Mouse (Mus musculus): ENCODE data around the gene Timm22. TPM values are rescaled to one million over a fixed set of nuclear protein-coding genes. Genes with fewer than 3 reads are reported as not detected.

Timm22 gene
- polyA plus RNA-seq, 1 experiment from 2014 or later: 95.9 TPM

DNA sequence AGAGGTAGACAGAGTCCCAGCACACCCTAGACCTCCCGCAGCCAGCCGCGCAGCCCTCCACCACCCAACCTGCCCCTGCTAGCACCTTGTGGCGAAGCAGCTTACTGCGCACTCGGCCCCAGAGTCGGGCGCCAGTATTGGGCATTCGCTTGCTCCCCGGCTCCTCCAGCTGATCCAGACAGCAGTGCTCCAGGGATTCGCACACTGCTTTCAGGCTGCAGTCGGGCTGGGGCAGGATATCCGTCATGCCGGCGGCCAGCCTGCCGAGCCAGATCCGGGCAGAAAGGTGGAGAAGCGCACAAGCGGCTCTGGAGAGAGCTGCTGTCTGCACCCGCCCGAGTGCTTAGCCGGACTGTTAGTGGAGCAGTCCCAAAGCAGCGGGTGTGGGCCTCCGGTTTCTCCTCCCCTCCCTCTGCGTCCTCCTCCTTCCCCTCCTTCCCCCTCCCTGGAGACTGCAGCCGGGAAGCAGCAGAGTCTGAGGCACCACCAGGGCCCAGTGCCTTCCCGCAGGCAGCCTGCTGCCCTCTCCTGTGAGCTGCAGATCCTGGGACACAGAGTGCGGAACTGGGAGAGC lies 30.2 kb downstream of the Timm22 start:
- peaks cover 37% of the 10 kb centered on the region for H3K4me1 ChIP-seq (ENCODE audit: control insufficient read depth, insufficient read depth, low read length)

DNA sequence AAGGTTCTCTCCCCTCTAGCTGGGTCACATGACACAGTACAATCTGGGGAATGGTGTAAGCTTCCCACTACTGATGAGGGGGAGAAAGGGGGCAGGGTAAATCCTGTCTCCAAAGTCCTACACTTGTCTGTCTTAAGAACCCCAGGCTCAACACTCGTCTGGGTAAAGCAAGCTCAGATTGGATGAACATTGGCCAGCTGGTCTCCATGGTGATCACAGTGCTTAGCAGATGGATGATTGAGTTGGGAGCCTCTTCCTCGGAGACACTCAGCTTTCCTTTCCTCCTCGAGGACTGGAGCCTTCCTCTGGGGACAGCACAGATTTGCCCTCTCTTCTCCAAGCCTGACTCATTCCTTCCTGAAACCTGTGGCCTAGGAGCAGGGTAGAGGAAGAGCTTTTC lies 32.9 kb downstream of the Timm22 start:
- ATAC-seq: no peak
- Histone ChIP-seq H3K4me3 (ENCODE audit: low read depth, low read length) (no peak overlapping the region), H3K4me2 (ENCODE audit: low read length) (no peak overlapping the region), H3K27ac (ENCODE audit: low read length) (peak overlapping the region; percentile 63), H3K27me3 (ENCODE audit: control insufficient read depth, insufficient read depth, low read depth, low read length) (no peaks in the 10 kb centered on the region), H3K9me3 (replicated peaks; ENCODE audit: control insufficient read depth, low read length, poor library complexity, severe bottlenecking) (no peaks in the 10 kb centered on the region), H3K9ac (ENCODE audit: low read depth, low read length) (no peak overlapping the region), H3K36me3 (ENCODE audit: control insufficient read depth, insufficient read depth, low read length) (peaks cover 12% of the 10 kb centered on the region; the same call in 1 of the 2 replicates), H3K4me1 (ENCODE audit: control insufficient read depth, insufficient read depth, low read length) (peaks cover 37% of the 10 kb centered on the region)
- 8% methylated on average over 3 of the region's 3 CpGs for WGBS

More for the DNA sequence above, 30.2 kb downstream of the Timm22 start:
- peak; percentile 57 for ATAC-seq
- no peaks in the 10 kb centered on the region for H3K9me3 ChIP-seq (replicated peaks; ENCODE audit: control insufficient read depth, low read length, poor library complexity, severe bottlenecking)
- WGBS: 6% methylated on average over 27 of the region's 28 CpGs
- H3K27me3 ChIP-seq (ENCODE audit: control insufficient read depth, insufficient read depth, low read depth, low read length): no peaks in the 10 kb centered on the region
- H3K36me3 ChIP-seq (ENCODE audit: control insufficient read depth, insufficient read depth, low read length): peaks cover 13% of the 10 kb centered on the region
- H3K27ac ChIP-seq (ENCODE audit: low read length): peak overlapping the region; percentile 71
- peak overlapping the region; percentile 42 for H3K4me2 ChIP-seq (ENCODE audit: low read length)
- H3K9ac ChIP-seq (ENCODE audit: low read depth, low read length): peak overlapping the region; percentile 57
- H3K4me3 ChIP-seq (ENCODE audit: low read depth, low read length): peak overlapping the region; percentile 25; the same call in 1 of the 2 replicates

DNA sequence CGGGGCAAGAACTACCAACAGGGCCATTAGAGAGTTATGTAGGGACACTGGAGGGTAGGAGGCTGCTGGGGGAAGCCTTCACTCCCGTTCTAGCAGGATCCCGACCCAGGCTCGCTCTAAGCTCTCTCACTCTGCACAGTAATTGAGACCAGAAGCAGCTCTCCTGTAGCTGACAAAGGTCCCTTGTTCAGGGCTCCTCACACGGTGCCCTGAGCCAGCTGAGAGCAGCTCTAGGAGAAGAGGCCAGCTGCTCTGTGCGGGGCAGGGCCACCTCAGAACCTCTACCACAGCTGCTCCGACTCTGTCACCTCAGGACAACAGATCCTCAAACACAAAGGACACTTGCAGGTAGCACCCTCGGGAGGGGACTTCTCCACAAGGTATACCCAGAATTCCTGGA lies 38.7 kb downstream of the Timm22 start:
- no peak overlapping the region for H3K9ac ChIP-seq (ENCODE audit: low read depth, low read length)
- H3K4me1 ChIP-seq (ENCODE audit: control insufficient read depth, insufficient read depth, low read length): peaks cover 37% of the 10 kb centered on the region
- H3K4me2 ChIP-seq (ENCODE audit: low read length): no peak overlapping the region
- no peak overlapping the region for H3K4me3 ChIP-seq (ENCODE audit: low read depth, low read length)
- no peak for ATAC-seq
- 23% methylated on average over 8 of the region's 8 CpGs for WGBS
- H3K9me3 ChIP-seq (replicated peaks; ENCODE audit: control insufficient read depth, low read length, poor library complexity, severe bottlenecking): no peaks in the 10 kb centered on the region
- peaks cover 18% of the 10 kb centered on the region; the same call in 1 of the 2 replicates for H3K36me3 ChIP-seq (ENCODE audit: control insufficient read depth, insufficient read depth, low read length)
- H3K27ac ChIP-seq (ENCODE audit: low read length): no peak overlapping the region
- no peaks in the 10 kb centered on the region for H3K27me3 ChIP-seq (ENCODE audit: control insufficient read depth, insufficient read depth, low read depth, low read length)

DNA sequence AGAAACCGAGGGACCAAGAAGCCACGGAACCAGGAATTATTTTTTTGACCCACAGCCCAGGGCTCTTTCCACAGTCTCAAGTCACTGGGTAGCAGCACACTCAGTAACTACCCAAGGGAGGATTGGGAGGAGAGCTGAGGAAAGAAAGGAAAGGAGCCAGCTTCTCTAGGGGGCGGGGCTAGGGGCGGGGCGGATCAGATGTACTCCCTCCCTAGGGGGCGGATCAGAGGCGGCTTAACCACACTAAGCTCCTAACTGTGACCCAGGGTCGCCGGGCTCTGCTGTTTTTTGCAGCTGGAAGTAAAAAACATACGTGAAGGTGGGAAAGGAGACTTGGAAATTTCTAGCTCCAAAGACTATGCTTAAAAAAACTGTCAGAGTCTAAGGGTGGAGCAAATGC lies 39.5 kb downstream of the Timm22 start:
- Histone ChIP-seq H3K27ac (ENCODE audit: low read length) (no peak overlapping the region), H3K4me2 (ENCODE audit: low read length) (no peak overlapping the region), H3K9me3 (replicated peaks; ENCODE audit: control insufficient read depth, low read length, poor library complexity, severe bottlenecking) (no peaks in the 10 kb centered on the region), H3K36me3 (ENCODE audit: control insufficient read depth, insufficient read depth, low read length) (peaks cover 21% of the 10 kb centered on the region), H3K27me3 (ENCODE audit: control insufficient read depth, insufficient read depth, low read depth, low read length) (no peaks in the 10 kb centered on the region), H3K9ac (ENCODE audit: low read depth, low read length) (no peak overlapping the region), H3K4me3 (ENCODE audit: low read depth, low read length) (no peak overlapping the region), H3K4me1 (ENCODE audit: control insufficient read depth, insufficient read depth, low read length) (peaks cover 42% of the 10 kb centered on the region)
- 4% methylated on average over 10 of the region's 10 CpGs for WGBS
- ATAC-seq: no peak

DNA sequence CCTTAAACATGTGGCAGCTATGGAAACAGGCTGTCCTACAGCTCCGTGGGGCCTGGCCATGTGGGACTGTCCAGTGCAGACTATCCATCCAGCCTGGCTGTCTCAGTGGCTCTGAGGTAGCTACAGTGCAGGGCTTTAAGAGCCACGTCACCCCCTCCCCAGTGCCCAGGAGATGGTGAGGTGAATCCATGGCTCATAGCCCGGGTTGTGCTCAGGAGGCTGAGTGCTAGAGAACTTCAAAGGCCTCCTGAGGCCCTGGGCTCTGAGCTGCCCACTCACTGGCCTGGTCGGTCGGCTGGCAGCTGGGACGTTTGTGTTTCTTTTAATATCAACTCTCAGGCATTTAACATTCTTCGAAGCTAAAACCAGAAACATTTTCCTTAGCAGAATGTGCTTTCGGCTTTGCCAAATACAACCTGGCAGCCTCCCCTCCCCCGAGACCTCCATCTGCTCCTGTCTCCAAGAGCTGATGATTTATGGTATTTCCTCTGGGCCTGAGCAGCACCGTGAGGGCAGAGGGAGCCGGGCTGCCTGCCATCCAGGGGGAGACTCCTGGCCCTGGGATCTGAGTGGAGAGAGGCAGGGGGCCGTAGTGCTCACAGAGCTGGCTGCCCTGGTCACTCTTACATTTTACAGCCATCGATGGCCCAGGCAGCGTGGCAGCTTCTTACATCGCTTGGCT lies 42.9 kb downstream of the Timm22 start:
- H3K9me3 ChIP-seq (replicated peaks; ENCODE audit: control insufficient read depth, low read length, poor library complexity, severe bottlenecking): no peaks in the 10 kb centered on the region
- H3K4me2 ChIP-seq (ENCODE audit: low read length): peak overlapping the region; percentile 1; the same call in 1 of the 2 replicates
- peaks cover 40% of the 10 kb centered on the region for H3K36me3 ChIP-seq (ENCODE audit: control insufficient read depth, insufficient read depth, low read length)
- peak overlapping the region; percentile 84 for H3K27ac ChIP-seq (ENCODE audit: low read length)
- WGBS: 13% methylated on average over 15 of the region's 15 CpGs
- H3K27me3 ChIP-seq (ENCODE audit: control insufficient read depth, insufficient read depth, low read depth, low read length): no peaks in the 10 kb centered on the region
- peaks cover 40% of the 10 kb centered on the region for H3K4me1 ChIP-seq (ENCODE audit: control insufficient read depth, insufficient read depth, low read length)
- ATAC-seq: peak; percentile 50
- H3K9ac ChIP-seq (ENCODE audit: low read depth, low read length): peak overlapping the region; percentile 30
- H3K4me3 ChIP-seq (ENCODE audit: low read depth, low read length): no peak overlapping the region

DNA sequence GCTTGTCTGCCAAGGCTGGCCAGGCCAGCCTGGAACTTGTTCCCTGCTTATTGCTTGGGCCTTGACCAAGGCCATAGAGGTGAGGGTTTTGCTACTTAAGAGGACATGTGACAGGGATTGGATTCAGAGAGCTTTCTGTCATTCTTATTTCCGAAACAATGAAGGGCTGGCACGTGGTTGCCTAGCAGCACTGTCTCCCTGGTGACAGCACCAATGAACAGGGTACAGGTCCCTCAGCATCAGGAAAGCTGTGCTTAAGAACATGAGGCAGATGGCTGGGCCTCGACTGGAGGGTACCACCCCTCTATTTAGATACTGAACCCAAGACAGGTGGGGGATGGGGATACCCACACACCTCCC lies 43.4 kb downstream of the Timm22 start:
- peak; percentile 81 for ATAC-seq
- Histone ChIP-seq H3K36me3 (ENCODE audit: control insufficient read depth, insufficient read depth, low read length) (peaks cover 41% of the 10 kb centered on the region), H3K4me1 (ENCODE audit: control insufficient read depth, insufficient read depth, low read length) (peaks cover 40% of the 10 kb centered on the region), H3K27me3 (ENCODE audit: control insufficient read depth, insufficient read depth, low read depth, low read length) (no peaks in the 10 kb centered on the region), H3K9me3 (replicated peaks; ENCODE audit: control insufficient read depth, low read length, poor library complexity, severe bottlenecking) (no peaks in the 10 kb centered on the region), H3K4me2 (ENCODE audit: low read length) (peak overlapping the region; percentile 1; the same call in 1 of the 2 replicates), H3K9ac (ENCODE audit: low read depth, low read length) (peak overlapping the region; percentile 30), H3K4me3 (ENCODE audit: low read depth, low read length) (no peak overlapping the region), H3K27ac (ENCODE audit: low read length) (peak overlapping the region; percentile 84)
- 11% methylated on average over 3 of the region's 3 CpGs for WGBS

DNA sequence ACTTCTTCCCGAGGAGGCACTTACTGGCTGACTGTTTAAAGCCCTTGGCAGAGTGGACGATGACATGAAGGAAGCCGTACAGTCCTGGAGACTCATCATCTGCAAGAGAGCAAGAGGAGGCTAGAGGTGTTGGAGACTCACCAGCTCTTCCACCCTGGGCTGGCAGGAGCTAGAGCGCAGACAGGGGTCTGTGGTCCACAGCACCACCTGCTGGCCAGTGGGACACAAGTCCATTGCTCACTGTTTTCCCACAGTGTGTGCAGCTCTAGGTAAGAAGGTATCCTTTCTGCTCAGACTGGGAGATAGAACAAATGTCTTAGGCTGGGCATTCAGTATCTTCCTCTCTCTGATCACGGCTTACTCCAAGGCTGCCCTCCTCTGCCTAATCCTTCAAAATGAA lies 47.7 kb downstream of the Timm22 start:
- H3K36me3 ChIP-seq (ENCODE audit: control insufficient read depth, insufficient read depth, low read length): peaks cover 51% of the 10 kb centered on the region

DNA sequence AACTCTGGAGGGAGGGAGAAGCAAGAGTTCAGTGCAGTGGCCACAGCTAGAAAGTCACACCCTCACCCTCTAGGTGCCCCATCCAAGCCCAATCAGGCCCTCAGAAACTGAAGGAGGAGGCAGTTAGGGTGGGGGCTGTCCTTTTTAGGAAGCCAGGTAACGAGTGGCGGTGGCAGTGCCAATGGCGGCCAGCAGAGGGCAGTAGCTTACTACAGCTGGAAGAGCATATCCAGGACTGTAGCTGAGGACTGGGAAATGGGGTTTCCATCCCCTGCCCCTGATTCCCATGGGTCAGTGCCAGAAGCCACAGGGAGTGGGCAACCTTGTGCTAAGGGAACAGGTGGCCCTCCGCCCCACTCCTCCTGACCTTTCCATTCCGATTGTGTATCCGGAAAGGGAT lies 49.5 kb downstream of the Timm22 start:
- Histone ChIP-seq H3K27ac (ENCODE audit: low read length) (peak overlapping the region; percentile 33; the same call in 1 of the 2 replicates), H3K9ac (ENCODE audit: low read depth, low read length) (peak overlapping the region; percentile 31; the same call in 1 of the 2 replicates), H3K36me3 (ENCODE audit: control insufficient read depth, insufficient read depth, low read length) (peaks cover 48% of the 10 kb centered on the region), H3K27me3 (ENCODE audit: control insufficient read depth, insufficient read depth, low read depth, low read length) (no peaks in the 10 kb centered on the region), H3K4me2 (ENCODE audit: low read length) (no peak overlapping the region), H3K4me3 (ENCODE audit: low read depth, low read length) (no peak overlapping the region), H3K4me1 (ENCODE audit: control insufficient read depth, insufficient read depth, low read length) (peaks cover 6% of the 10 kb centered on the region; the same call in 1 of the 2 replicates), H3K9me3 (replicated peaks; ENCODE audit: control insufficient read depth, low read length, poor library complexity, severe bottlenecking) (no peaks in the 10 kb centered on the region)
- 10% methylated on average over 6 of the region's 6 CpGs for WGBS
- ATAC-seq: peak; percentile 61; the same call in 1 of the 2 replicates

More for the DNA sequence above, 47.7 kb downstream of the Timm22 start:
- H3K4me3 ChIP-seq (ENCODE audit: low read depth, low read length): no peak overlapping the region
- H3K9ac ChIP-seq (ENCODE audit: low read depth, low read length): no peak overlapping the region
- no peak overlapping the region for H3K27ac ChIP-seq (ENCODE audit: low read length)
- no peak overlapping the region for H3K4me2 ChIP-seq (ENCODE audit: low read length)
- ATAC-seq: no peak
- H3K27me3 ChIP-seq (ENCODE audit: control insufficient read depth, insufficient read depth, low read depth, low read length): no peaks in the 10 kb centered on the region
- WGBS: 57% methylated on average over 5 of the region's 5 CpGs
- no peaks in the 10 kb centered on the region for H3K9me3 ChIP-seq (replicated peaks; ENCODE audit: control insufficient read depth, low read length, poor library complexity, severe bottlenecking)
- H3K4me1 ChIP-seq (ENCODE audit: control insufficient read depth, insufficient read depth, low read length): peaks cover 22% of the 10 kb centered on the region

DNA sequence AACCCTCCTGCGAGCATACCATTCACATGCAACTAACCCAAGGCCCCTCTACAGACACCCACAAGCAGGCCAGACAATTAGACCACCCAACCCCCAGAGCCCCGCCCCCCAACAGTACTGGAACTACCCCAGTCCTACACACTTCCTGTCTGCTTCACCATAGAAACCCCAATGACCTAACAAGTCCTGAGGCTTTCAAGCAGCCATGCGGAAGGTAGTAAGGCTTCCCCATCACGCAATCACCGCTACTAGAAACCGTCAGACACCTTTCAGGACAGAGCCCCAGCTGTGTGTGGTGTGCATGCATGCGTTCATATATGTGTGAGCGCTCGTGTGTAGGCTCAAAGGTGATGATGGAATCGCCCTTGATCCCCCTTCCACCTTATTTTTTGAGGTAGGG lies 50.1 kb downstream of the Timm22 start:
- Histone ChIP-seq H3K27me3 (ENCODE audit: control insufficient read depth, insufficient read depth, low read depth, low read length) (no peaks in the 10 kb centered on the region), H3K9me3 (replicated peaks; ENCODE audit: control insufficient read depth, low read length, poor library complexity, severe bottlenecking) (no peaks in the 10 kb centered on the region), H3K36me3 (ENCODE audit: control insufficient read depth, insufficient read depth, low read length) (peaks cover 43% of the 10 kb centered on the region), H3K4me2 (ENCODE audit: low read length) (no peak overlapping the region), H3K4me1 (ENCODE audit: control insufficient read depth, insufficient read depth, low read length) (0 out of 2 replicates have a peak, but pooled peaks cover 5% of the 10 kb centered on the region), H3K27ac (ENCODE audit: low read length) (0 out of 2 replicates have a peak overlapping the region, but pooled peaks have one; percentile 33), H3K4me3 (ENCODE audit: low read depth, low read length) (no peak overlapping the region), H3K9ac (ENCODE audit: low read depth, low read length) (peak overlapping the region; percentile 31; the same call in 1 of the 2 replicates)
- no peak for ATAC-seq
- WGBS: 68% methylated on average over 10 of the region's 10 CpGs
